Mouse (Mus musculus) hindbrain, embryonic 10.5 days (tissue): Measurements from ENCODE around the gene Gm11569. TPM values are rescaled to one million over a fixed set of nuclear protein-coding genes. Genes with fewer than 3 reads are reported as not detected.
"Not testable (repeated sequence)": the region's sequence is repeated elsewhere in the genome, so short reads cannot be mapped to it uniquely, and the experiment has no call there.

Experiments used
- DNase-seq: peaks from one replicate; pipeline ENCODE4 v3.0.0-alpha.2; 2017; ENCODE audit warnings: low spot score
- H3K27ac ChIP-seq: fragments of 300-500 bp; sonication (generic); 2 replicates; pipeline ENCODE4 v1.5.1; 2016; ENCODE audit warnings: mild to moderate bottlenecking, moderate library complexity
- H3K27me3 ChIP-seq: fragments of 300-500 bp; sonication (generic); 2 replicates; pipeline ENCODE4 v1.6.1; 2016; ENCODE audit warnings: mild to moderate bottlenecking; ENCODE audit not compliant: poor library complexity, insufficient read depth, severe bottlenecking
- H3K36me3 ChIP-seq: fragments of 300-500 bp; sonication (generic); 2 replicates; pipeline ENCODE4 v1.6.1; 2016; ENCODE audit warnings: mild to moderate bottlenecking, moderate library complexity
- H3K4me1 ChIP-seq: fragments of 300-500 bp; sonication (generic); replicated peaks from 2 replicates; pipeline ENCODE4 v1.6.1; 2016; ENCODE audit warnings: mild to moderate bottlenecking
- H3K4me3 ChIP-seq: fragments of 300-500 bp; sonication (generic); 2 replicates; pipeline ENCODE4 v1.5.1; 2016; ENCODE audit warnings: mild to moderate bottlenecking, moderate library complexity
- H3K9me3 ChIP-seq: fragments of 300-500 bp; sonication (generic); 2 replicates; pipeline ENCODE4 v1.6.1; 2016; ENCODE audit warnings: mild to moderate bottlenecking, moderate library complexity
- WGBS: fragments of 180-500 bp; shearing (Covaris S2); methylation state at CpG from one replicate; pipeline ENCODE4 v1.1.7; 2016; 5-methylcytosine and 5-hydroxymethylcytosine counted together
- polyA plus RNA-seq: library from polyadenylated mRNA; unstranded; fragments of >200 nt; fragmentation: Nextera tagmentation; extraction: Ambion mirVana; gene quantifications from 2 replicates; pipeline ENCODE4 v1.2.1, GENCODE M21; 2016

The Gm11569 gene
- not detected in 2 replicates for polyA plus RNA-seq

DNA sequence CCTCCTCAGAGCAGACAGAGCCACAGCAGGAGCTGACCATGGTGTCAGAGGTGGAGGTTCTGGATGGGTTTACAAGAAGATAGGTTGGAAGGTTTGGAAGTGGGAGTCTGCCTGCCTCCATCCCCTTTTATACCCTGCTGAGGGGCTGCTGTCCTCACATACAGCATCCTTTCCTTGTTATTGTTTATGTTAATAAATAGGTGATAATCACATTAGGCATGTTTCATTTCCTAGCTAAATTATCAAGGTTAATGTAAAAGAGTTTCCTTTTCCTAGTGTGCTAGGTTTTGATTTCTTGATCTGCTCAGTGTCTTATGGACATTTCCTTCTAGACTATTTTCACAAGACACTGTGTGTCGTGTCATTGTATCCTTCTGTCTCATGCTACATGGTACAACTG is at the start of gene Gm11569:
TSS of gene Gm11569 (minus strand) at position 101 of the 400 bp plus-strand sequence.
- not testable (repeated sequence) for H3K36me3 ChIP-seq, H3K9me3 ChIP-seq, H3K4me1 ChIP-seq, DNase-seq, H3K27ac ChIP-seq, H3K4me3 ChIP-seq, H3K27me3 ChIP-seq
- no CpG with 5 or more reads among the region's 1 CpGs for WGBS

DNA sequence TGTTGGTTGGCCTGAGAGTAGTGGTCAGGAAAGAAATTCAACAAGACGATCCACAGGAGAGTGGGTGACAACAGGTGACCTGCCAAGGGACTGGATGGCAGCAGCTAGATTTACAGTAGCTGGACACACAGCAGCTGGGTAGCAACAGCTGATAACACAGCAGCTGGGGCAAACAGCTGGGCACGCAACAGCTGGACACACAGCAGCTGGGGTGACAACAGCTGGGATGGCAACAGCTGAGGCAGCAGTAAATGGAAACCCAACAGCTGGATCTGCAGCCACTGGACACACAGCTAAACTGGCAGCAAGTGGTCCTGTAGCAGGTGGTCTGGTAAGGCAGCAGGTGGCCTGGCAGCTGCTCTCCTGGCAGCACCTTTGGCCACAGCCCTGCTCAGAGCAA is 48.0 kb upstream of the Gm11569 start:
- Histone ChIP-seq H3K27me3 (no peaks in the 10 kb centered on the region), H3K36me3 (no peaks in the 10 kb centered on the region), H3K4me3 (no peak overlapping the region), H3K4me1 (no peaks in the 10 kb centered on the region), H3K27ac (no peak overlapping the region), H3K9me3 (0 out of 2 replicates have a peak, but pooled peaks cover 4% of the 10 kb centered on the region)
- WGBS, result 87% methylated on average over 2 of the region's 2 CpGs
- no peak for DNase-seq

DNA sequence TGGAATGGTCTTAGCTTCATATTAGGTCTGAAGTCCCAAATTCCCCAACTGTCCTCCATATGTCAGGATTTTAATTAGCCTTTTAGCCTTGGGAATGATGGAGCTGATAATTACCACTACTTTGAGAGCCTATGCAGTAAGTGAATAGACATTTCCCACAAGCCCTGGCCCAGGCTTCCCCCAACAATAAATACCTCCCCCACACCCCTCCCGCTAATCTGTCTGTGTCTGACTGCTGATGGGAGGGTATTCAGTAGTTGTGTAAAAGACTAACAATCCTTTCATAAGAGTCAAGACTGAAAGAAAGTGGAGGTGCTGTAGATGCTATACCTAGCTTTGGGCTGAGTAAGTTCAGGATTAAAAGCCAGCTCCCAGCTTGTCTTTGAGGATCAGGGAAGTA is 43.5 kb upstream of the Gm11569 start:
- no peaks in the 10 kb centered on the region for H3K36me3 ChIP-seq
- H3K27me3 ChIP-seq, result no peaks in the 10 kb centered on the region
- H3K4me1 ChIP-seq, result no peaks in the 10 kb centered on the region
- H3K4me3 ChIP-seq, result no peak overlapping the region
- DNase-seq, result no peak
- H3K9me3 ChIP-seq, result no peaks in the 10 kb centered on the region
- no peak overlapping the region for H3K27ac ChIP-seq
- whole genome bisulfite sequencing, result 87% methylated on average over 1 of the region's 1 CpGs

DNA sequence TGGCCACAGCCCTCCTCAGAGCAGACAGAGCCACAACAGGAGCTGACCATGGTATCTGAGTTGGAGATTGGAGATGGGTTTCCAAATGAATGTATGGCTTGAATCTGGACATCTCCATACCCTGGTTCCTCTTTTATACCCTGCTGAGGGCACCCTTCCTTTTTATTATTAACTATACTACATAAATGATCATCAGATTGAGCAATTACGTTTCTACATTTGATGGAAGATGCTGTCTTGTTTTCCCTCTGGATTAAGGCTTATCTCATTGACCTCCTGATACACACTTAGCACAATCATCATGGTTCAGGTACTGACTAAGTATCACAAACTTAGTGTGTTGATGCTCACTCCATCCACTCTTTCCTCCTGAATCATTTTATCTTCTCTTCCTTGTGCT is 39.2 kb upstream of the Gm11569 start, which contains the start of gene 2300003K06Rik:
TSS of gene 2300003K06Rik (minus strand) at position 101 of the 400 bp plus-strand sequence.
- WGBS, result 88% methylated on average over 1 of the region's 1 CpGs
- H3K4me3 ChIP-seq, result no peak within 1 kb of the TSS
- H3K27ac ChIP-seq, result no peak within 1 kb of the TSS
- DNase-seq, result no peak
- H3K27me3 ChIP-seq, result no peaks in the 10 kb centered on the region
- no peaks in the 10 kb centered on the region for H3K9me3 ChIP-seq
- H3K4me1 ChIP-seq, result no peaks in the 10 kb centered on the region
- no peaks in the 10 kb centered on the region for H3K36me3 ChIP-seq

DNA sequence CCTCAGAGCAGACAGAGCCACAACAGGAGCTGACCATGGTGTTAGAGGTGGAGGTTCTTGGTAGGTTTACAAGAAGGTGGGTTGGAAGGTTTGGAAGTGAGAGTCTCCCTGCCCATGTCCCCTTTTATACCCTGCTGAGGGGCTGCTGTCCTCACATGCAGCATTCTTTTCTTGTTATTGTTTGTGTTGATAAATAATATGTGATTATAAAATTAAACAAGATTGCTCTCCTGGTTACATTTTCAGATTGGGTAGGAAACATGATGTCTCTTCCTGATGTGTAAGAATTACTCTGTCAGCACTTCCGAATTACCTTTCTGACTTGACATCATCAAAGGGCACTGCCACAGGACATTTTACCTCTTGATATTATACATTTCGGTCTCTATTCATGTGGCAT is 16.8 kb upstream of the Gm11569 start, which contains the start of gene Gm11564:
TSS of gene Gm11564 (minus strand) at position 101 of the 400 bp plus-strand sequence.
- not testable (repeated sequence) for H3K36me3 ChIP-seq, H3K27ac ChIP-seq, H3K4me1 ChIP-seq, H3K27me3 ChIP-seq, H3K4me3 ChIP-seq, DNase-seq, H3K9me3 ChIP-seq
- 90% methylated on average over 2 of the region's 2 CpGs for WGBS

DNA sequence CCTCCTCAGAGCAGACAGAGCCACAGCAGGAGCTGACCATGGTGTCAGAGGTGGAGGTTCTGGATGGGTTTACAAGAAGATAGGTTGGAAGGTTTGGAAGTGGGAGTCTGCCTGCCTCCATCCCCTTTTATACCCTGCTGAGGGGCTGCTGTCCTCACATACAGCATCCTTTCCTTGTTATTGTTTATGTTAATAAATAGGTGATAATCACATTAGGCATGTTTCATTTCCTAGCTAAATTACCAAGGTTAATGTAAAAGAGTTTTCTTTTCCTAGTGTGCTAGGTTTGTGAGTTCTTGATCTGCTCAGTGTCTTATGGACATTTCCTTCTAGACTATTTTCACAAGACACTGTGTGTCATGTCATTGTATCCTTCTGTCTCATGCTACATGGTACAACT is 11.1 kb upstream of the Gm11569 start, which contains the start of gene Krtap4-13:
TSS of gene Krtap4-13 (minus strand) at position 101 of the 400 bp plus-strand sequence.
- DNase-seq, H3K36me3 ChIP-seq, H3K4me3 ChIP-seq, H3K27me3 ChIP-seq, H3K9me3 ChIP-seq, H3K4me1 ChIP-seq, H3K27ac ChIP-seq: not testable (repeated sequence)

DNA sequence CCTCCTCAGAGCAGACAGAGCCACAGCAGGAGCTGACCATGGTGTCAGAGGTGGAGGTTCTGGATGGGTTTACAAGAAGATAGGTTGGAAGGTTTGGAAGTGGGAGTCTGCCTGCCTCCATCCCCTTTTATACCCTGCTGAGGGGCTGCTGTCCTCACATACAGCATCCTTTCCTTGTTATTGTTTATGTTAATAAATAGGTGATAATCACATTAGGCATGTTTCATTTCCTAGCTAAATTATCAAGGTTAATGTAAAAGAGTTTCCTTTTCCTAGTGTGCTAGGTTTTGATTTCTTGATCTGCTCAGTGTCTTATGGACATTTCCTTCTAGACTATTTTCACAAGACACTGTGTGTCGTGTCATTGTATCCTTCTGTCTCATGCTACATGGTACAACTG is 5.6 kb upstream of the Gm11569 start, which contains the start of gene Gm11554:
TSS of gene Gm11554 (minus strand) at position 101 of the 400 bp plus-strand sequence.
- H3K27ac ChIP-seq, H3K4me3 ChIP-seq, H3K27me3 ChIP-seq, DNase-seq, H3K9me3 ChIP-seq, H3K36me3 ChIP-seq, H3K4me1 ChIP-seq: not testable (repeated sequence)
- no CpG with 5 or more reads among the region's 1 CpGs for WGBS

DNA sequence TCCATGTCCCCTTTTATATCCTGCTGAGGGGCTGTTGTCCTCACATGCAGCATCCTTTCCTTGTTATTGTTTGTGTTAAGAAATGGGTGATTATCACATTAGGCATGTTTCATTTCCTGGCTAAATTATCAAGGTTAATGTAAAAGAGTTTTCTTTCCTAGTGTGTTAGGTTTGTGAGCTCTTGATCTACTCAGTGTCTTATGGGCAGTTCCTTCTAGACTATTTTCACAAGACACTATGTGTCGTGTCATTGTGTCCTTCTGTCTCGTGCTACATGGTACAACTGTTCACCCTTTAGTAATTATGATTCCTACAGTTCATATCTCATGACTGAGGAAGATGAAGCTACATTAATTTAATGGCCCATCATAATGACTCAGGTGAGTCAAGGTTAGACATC is 5.4 kb downstream of the Gm11569 start, which contains the start of gene Gm11596:
TSS of gene Gm11596 (minus strand) at position 101 of the 400 bp plus-strand sequence.
- H3K36me3 ChIP-seq, result no peaks in the 10 kb centered on the region
- DNase-seq, result no peak
- no peaks in the 10 kb centered on the region for H3K9me3 ChIP-seq
- 83% methylated on average over 2 of the region's 2 CpGs for WGBS
- no peak within 1 kb of the TSS for H3K27ac ChIP-seq
- H3K27me3 ChIP-seq, result no peaks in the 10 kb centered on the region
- H3K4me3 ChIP-seq, result no peak within 1 kb of the TSS
- no peaks in the 10 kb centered on the region for H3K4me1 ChIP-seq

DNA sequence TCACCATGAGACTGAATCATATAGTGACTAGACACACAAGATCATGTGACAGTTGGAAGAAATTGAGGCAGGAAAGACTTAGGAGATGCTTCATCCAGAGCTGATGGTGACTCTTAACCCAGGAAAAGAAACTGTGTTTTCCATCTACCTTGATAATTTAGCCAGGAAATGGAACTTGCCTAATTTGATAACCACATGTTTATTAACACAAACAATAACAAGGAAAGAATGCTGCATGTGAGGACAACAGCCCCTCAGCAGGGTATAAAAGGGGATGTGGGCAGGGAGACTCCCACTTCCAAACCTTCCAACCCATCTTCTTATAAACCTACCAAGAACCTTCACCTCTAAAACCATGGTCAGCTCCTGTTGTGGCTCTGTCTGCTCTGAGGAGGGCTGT is 13.8 kb downstream of the Gm11569 start, which contains the start of gene Krtap4-9:
TSS of gene Krtap4-9 (plus strand) at position 301 of the 400 bp plus-strand sequence.
- DNase-seq, H3K4me1 ChIP-seq, H3K36me3 ChIP-seq, H3K27ac ChIP-seq, H3K27me3 ChIP-seq, H3K9me3 ChIP-seq, H3K4me3 ChIP-seq: not testable (repeated sequence)

DNA sequence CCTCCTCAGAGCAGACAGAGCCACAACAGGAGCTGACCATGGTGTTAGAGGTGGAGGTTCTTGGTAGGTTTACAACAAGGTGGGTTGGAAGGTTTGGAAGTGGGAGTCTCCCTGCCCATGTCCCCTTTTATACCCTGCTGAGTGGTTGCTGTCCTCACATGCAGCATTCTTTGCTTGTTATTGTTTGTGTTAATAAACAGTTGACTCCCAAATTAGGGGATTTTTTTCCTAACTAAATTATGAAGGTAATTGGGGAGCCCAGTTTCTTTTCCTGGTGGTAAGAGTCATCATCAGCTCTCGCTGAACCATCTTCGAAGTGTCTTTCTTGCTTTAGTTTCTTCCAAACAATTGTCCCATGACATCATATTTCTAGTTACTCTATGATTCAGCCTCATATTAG is 18.1 kb downstream of the Gm11569 start, which contains the start of gene Krtap4-8:
TSS of gene Krtap4-8 (minus strand) at position 101 of the 400 bp plus-strand sequence.
- Histone ChIP-seq H3K27me3 (no peaks in the 10 kb centered on the region), H3K36me3 (no peaks in the 10 kb centered on the region), H3K4me1 (peaks cover 10% of the 10 kb centered on the region), H3K27ac (no peak within 1 kb of the TSS), H3K4me3 (no peak within 1 kb of the TSS), H3K9me3 (no peaks in the 10 kb centered on the region)
- no peak for DNase-seq
- WGBS, result 94% methylated on average over 2 of the region's 2 CpGs

DNA sequence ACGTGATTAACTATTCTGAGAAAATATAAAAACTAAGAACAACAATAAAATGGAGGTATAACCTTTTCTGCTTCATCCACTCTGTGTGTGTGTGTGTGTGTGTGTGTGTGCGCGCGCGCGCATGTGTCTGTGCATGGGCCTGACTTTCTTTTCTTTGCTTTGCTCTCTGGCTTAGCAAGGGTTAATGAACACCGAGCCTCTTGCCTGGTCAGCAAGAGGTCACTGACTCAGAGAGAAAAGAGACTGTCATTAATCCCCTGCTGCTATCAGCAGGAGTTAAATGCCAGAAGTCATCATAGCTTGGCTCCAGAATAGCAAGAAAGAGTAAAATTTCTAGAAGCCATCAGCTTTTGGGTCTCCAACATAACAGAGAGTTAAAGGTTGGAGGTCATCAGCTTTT is 20.3 kb downstream of the Gm11569 start:
- no peaks in the 10 kb centered on the region for H3K27me3 ChIP-seq
- 50% methylated on average over 7 of the region's 7 CpGs for WGBS
- H3K9me3 ChIP-seq, result no peaks in the 10 kb centered on the region
- peaks cover 10% of the 10 kb centered on the region for H3K4me1 ChIP-seq
- peak; percentile 22 for DNase-seq
- no peaks in the 10 kb centered on the region for H3K36me3 ChIP-seq
- no peak overlapping the region for H3K4me3 ChIP-seq
- no peak overlapping the region for H3K27ac ChIP-seq

DNA sequence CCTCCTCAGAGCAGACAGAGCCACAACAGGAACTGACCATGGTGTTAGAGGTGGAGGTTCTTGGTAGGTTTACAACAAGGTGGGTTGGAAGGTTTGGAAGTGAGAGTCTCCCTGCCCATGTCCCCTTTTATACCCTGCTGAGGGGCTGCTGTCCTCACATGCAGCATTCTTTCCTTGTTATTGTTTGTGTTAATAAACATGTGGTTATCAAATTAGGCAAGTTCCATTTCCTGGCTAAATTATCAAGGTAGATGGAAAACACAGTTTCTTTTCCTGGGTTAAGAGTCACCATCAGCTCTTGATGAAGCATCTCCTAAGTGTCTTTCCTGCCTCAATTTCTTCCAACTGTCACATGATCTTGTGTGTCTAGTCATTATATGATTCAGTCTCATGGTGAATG is 25.9 kb downstream of the Gm11569 start, which contains the start of gene Gm11595:
TSS of gene Gm11595 (minus strand) at position 101 of the 400 bp plus-strand sequence.
- not testable (repeated sequence) for H3K27me3 ChIP-seq, H3K4me3 ChIP-seq, DNase-seq, H3K36me3 ChIP-seq, H3K27ac ChIP-seq, H3K9me3 ChIP-seq, H3K4me1 ChIP-seq

DNA sequence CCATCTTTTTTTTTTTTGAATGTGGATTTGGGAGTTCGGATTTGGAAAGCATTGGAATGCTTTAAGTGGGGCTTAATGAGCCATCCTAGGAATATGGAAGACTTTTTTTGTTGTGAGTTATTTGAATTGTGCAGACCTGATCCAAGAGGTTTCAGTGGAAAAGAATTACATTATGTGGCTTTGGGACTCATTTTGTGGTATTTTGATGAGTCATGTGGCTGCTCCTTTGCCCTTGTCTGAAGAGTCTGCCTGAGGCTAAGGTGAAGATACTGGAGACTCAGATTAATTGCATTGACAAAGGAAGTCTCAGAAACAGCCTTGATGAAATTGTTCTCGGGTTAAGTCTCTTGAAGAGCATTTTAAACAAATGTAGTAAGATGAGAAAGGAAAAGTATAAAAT is 30.3 kb downstream of the Gm11569 start:
- Histone ChIP-seq H3K27me3 (no peaks in the 10 kb centered on the region), H3K4me1 (no peaks in the 10 kb centered on the region), H3K4me3 (no peak overlapping the region), H3K36me3 (no peaks in the 10 kb centered on the region), H3K9me3 (no peaks in the 10 kb centered on the region), H3K27ac (no peak overlapping the region)
- DNase-seq, result no peak
- WGBS, result 80% methylated on average over 2 of the region's 2 CpGs

DNA sequence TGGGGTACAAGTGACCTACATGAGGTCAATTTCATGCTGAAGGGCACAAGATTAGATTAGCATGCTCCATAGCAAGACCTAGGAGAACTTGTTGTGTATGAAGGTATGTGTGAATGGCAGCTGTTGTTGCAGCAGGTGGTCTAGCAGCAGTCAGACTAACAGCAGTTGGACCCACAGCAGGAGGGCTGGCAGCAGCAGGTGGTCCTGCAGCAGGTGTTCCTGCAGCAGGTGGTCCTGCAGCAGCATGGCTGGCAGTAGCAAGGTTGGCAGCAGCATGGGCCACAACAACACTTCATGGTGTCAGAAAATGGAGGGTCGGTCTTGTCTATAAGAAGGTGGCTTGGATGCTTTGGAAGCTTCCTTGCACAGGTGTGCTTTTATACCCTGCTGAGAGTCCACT is 39.9 kb downstream of the Gm11569 start:
- H3K4me1 ChIP-seq, result no peaks in the 10 kb centered on the region
- WGBS, result 97% methylated on average over 1 of the region's 1 CpGs
- DNase-seq, result no peak
- no peaks in the 10 kb centered on the region for H3K9me3 ChIP-seq
- no peak overlapping the region for H3K27ac ChIP-seq
- no peaks in the 10 kb centered on the region for H3K36me3 ChIP-seq
- no peak overlapping the region for H3K4me3 ChIP-seq
- H3K27me3 ChIP-seq, result no peaks in the 10 kb centered on the region
